Mouse (Mus musculus) ZHBTc4 (cell line): ENCODE results near the gene Rtkn2.
A peak's percentile ranks its signal among the peaks of the same experiment; 100 is the strongest.

Source experiments
- DNase-seq: peaks from one replicate; pipeline ENCODE4 v3.0.0-alpha.2; 2011; ENCODE audit warnings: low read depth, low spot score

Gene Rtkn2

GRCm38 (mm10) chr10:67996171-67996570 is 16.8 kb downstream of the Rtkn2 start:
- peak; percentile 72 for DNase-seq

GRCm38 (mm10) chr10:67998116-67998635 is 18.8 kb downstream of the Rtkn2 start:
- DNase-seq: peak; percentile 93

GRCm38 (mm10) chr10:67999170-67999569 is 19.8 kb downstream of the Rtkn2 start:
- DNase-seq: no peak

- DNase-seq: peak; percentile 80
These were observed 22.1 kb downstream of the Rtkn2 start for GRCm38 (mm10) chr10:68001456-68001855.

- DNase-seq: no peak
These were observed 24.5 kb downstream of the Rtkn2 start for GRCm38 (mm10) chr10:68003651-68004422.

GRCm38 (mm10) chr10:68005404-68005803 is 26.0 kb downstream of the Rtkn2 start:
- no peak for DNase-seq

GRCm38 (mm10) chr10:68006491-68006890 is 27.1 kb downstream of the Rtkn2 start:
- DNase-seq: no peak

- DNase-seq: no peak
These were observed 27.7 kb downstream of the Rtkn2 start for GRCm38 (mm10) chr10:68007103-68007502.

GRCm38 (mm10) chr10:68008198-68008955 is 29.0 kb downstream of the Rtkn2 start:
- peak; percentile 51 for DNase-seq

GRCm38 (mm10) chr10:68009301-68009700 is 29.9 kb downstream of the Rtkn2 start:
- peak; percentile 89 for DNase-seq

GRCm38 (mm10) chr10:68009867-68010266 is 30.5 kb downstream of the Rtkn2 start:
- DNase-seq: peak; percentile 55

GRCm38 (mm10) chr10:68013137-68013536 is 33.8 kb downstream of the Rtkn2 start:
- DNase-seq: peak; percentile 93

- no peak for DNase-seq
These were observed 41.4 kb downstream of the Rtkn2 start for GRCm38 (mm10) chr10:68020755-68021154.

- DNase-seq: no peak
These were observed 46.3 kb downstream of the Rtkn2 start for GRCm38 (mm10) chr10:68025660-68026059.

GRCm38 (mm10) chr10:68028327-68029080 is 49.1 kb downstream of the Rtkn2 start:
- DNase-seq: no peak

GRCm38 (mm10) chr10:68029081-68029626 is 49.8 kb downstream of the Rtkn2 start:
- DNase-seq: peak; percentile 96

- DNase-seq: no peak
These were observed 50.7 kb downstream of the Rtkn2 start for GRCm38 (mm10) chr10:68030027-68030426.

GRCm38 (mm10) chr10:68035707-68036367 is 56.5 kb downstream of the Rtkn2 start:
- no peak for DNase-seq

GRCm38 (mm10) chr10:68036368-68036980 is 57.1 kb downstream of the Rtkn2 start:
- no peak for DNase-seq

- no peak for DNase-seq
These were observed 59.7 kb downstream of the Rtkn2 start for GRCm38 (mm10) chr10:68038997-68039624.
